Mouse (Mus musculus) bone marrow macrophage, adult 2 months (primary cell): Measurements from ENCODE around the gene Abat. TPM values are rescaled to one million over a fixed set of nuclear protein-coding genes. Genes with fewer than 3 reads are reported as not detected.
"Not testable (repeated sequence)": the region's sequence is repeated elsewhere in the genome, so short reads cannot be mapped to it uniquely, and the experiment has no call there.

Source experiments
- H3K27ac ChIP-seq: 2 replicates; pipeline ENCODE4 v1.5.1; 2012; ENCODE audit warnings: low read depth, low read length; ENCODE audit not compliant: insufficient read depth
- H3K4me1 ChIP-seq: 2 replicates; pipeline ENCODE4 v1.6.1; 2012; ENCODE audit warnings: low read length; ENCODE audit not compliant: control insufficient read depth, insufficient read depth
- H3K4me3 ChIP-seq: 2 replicates; pipeline ENCODE4 v1.5.1; 2012; ENCODE audit warnings: mild to moderate bottlenecking, low read length, moderate library complexity; ENCODE audit not compliant: insufficient read depth
- CTCF ChIP-seq: IDR thresholded peaks from 2 replicates; pipeline ENCODE4 v1.5.1; 2012; ENCODE audit warnings: low read depth, mild to moderate bottlenecking, low read length, moderate library complexity
- POLR2A ChIP-seq: IDR thresholded peaks from 2 replicates; pipeline ENCODE4 v1.6.1; 2012; ENCODE audit warnings: mild to moderate bottlenecking, low read depth, low read length, borderline replicate concordance
- polyA plus RNA-seq: library from polyadenylated mRNA; stranded (reverse); fragments of >200 nt; gene quantifications from 2 replicates; pipeline ENCODE4 v1.2.4, GENCODE M21; 2012; ENCODE audit not compliant: missing spikeins, insufficient read depth, insufficient read length

The Abat gene
- polyA plus RNA-seq, 1 experiment = not detected

DNA sequence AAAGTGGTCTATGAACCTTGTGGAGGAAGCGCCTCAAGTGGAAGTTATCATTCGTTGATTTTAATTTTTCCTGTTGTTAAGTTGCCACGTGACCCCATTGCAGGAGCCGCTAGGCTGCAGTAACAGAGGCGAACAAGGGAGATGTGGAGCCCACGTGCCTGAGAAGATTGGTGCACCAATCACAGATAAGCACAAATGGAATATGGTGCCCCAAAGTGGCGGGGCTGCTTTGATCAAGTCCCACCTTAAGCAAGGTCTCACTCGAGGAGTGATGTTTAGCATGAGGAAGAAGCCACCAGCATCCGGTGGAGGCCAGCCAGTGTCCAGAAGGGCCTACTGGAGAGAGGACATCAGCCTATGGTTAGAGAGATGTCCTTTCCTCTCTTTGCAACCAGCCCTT lies 19.2 kb downstream of the Abat start:
- H3K4me3 ChIP-seq = no peak overlapping the region
- TF ChIP-seq POLR2A (no peak), CTCF (no peak)
- H3K27ac ChIP-seq = no peak overlapping the region
- H3K4me1 ChIP-seq = no peaks in the 10 kb centered on the region

DNA sequence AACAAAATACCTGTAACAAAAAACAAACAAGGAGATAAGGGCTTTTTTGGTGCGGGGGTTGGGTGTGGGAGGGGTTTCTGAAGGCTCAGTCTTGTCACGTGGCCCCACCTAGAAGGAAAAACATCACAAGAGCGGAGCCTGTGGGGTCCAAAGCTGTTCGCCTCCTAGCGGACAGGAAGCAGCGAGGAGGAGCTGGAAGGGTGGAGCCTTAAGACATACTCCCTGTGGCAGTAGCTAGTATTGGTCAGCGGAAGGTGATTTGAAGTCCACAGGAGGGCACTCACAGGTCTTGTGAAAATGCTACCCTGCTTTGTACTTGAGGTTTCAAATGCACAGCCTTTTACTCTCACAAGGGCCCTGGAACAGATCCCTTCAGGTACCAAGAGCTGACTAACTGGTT lies 19.7 kb downstream of the Abat start:
- no peaks in the 10 kb centered on the region for H3K4me1 ChIP-seq
- H3K27ac ChIP-seq = no peak overlapping the region
- no peak for TF ChIP-seq CTCF
- H3K4me3 ChIP-seq = no peak overlapping the region

DNA sequence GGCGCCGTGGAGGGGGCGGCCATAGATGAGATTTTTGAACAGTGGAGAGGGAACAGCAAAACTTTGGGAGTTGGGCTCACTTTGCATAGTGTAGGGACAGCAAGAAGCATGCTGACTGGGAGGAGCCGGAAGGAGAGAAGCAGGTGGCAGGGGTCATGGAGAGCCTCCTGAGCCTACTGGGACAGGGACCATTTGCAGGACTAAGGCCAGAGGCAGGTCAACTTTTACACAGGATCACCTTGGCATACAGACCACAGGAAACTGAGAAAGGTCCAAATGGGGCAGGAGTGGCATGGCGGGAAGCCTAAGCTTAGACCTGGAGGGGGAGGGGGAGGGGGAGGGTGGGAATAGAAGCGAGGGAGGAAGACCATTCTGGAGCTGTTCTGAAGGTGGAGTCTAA lies 20.2 kb downstream of the Abat start:
- Histone ChIP-seq H3K27ac (no peak overlapping the region), H3K4me3 (no peak overlapping the region)
- TF ChIP-seq POLR2A (no peak), CTCF (no peak)

DNA sequence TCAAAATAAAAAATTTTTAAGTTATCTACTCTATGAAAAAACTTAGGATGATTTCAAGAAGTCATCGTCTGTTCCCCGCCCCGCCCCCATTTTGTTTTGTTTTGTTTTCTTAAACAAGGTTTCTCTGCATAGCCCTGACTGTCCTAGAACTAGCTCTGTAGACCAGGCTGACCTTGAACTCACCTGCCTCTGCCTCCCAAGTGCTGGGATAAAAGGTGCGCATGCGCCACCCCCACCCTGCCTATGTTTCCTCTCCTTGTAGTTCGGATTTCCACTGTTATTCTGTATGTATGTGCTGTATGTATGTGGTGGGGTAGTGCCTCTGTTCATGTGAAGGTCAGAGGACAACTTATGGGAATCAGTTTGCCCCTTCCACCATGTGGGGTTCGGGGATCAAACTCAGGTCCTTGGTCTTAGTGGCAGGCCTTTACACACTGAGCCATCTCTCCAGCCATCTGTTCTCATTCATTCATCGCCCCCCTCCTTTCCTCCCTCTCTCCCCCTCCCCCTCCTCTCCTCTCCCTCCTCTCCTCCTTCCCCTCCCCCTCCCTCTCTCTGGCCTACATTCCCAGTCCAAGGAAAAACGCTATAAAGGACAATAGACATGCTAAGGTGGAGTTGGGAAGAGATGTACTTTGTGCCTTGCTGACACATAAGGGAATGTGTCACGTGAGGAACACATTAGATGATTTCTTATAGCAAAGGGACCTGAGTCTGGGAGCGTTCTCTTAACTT lies 21.4 kb downstream of the Abat start:
- no peak overlapping the region for H3K27ac ChIP-seq
- no peaks in the 10 kb centered on the region for H3K4me1 ChIP-seq
- TF ChIP-seq CTCF (no peak), POLR2A (no peak)
- H3K4me3 ChIP-seq = no peak overlapping the region

More for the DNA sequence above, 20.2 kb downstream of the Abat start:
- H3K4me1 ChIP-seq = no peaks in the 10 kb centered on the region

DNA sequence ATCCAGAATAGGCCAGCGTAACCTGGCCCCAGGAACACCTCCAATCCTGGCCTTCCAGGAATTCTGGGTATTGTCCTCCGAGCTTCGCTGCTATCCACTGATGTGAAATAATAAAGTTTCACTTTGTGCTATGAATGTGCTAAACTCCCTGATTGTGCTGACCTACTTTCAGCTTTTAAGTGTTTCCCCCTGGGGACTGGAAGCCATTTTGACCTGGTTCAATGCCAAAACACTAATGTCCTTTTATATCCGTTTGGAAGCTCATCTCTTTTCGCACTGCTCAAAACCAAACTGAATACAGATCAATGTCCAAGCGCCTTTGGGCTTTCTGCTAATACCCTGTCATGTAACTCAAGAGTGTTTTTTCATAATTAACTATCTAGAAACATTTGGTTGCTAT lies 22.2 kb downstream of the Abat start:
- Histone ChIP-seq H3K27ac (no peak overlapping the region), H3K4me1 (no peaks in the 10 kb centered on the region), H3K4me3 (no peak overlapping the region)
- no peak for TF ChIP-seq CTCF
- no peak for TF ChIP-seq POLR2A

DNA sequence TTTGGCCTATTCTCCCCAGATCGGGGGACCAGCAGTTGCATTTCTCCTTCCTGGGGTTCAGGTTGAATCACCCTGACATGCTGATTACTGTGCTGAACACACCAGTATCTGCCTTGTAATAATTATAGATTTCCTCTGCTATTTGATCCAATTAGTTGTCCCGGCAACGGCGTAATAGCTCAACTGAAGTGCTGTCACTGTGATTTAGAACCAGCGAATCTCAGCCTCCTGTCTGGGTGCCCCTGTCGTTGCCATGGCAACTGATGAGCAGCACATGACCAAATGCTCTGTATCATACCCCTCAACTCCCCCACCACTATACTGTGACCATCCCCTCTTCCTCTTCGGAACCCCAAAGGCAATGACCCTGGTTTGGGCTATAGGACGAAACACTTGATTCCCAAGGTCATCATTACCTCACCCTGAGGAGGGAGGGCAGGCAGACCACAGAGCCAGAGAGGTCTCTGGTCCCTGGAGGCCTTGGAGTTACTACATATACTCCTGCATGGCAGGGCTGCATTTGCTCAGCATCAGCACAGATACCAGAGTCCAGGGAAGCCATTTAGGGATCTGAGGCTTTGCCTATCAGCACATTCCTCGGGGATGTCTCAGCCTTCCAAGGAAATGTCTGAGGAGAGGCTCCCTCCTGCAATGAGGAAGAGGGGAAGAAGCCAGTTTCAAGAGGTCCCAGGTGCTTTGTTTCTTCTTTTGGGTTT lies 26.1 kb downstream of the Abat start:
- H3K4me1 ChIP-seq = no peaks in the 10 kb centered on the region
- no peak for TF ChIP-seq CTCF
- no peak for TF ChIP-seq POLR2A
- no peak overlapping the region for H3K27ac ChIP-seq
- H3K4me3 ChIP-seq = no peak overlapping the region

DNA sequence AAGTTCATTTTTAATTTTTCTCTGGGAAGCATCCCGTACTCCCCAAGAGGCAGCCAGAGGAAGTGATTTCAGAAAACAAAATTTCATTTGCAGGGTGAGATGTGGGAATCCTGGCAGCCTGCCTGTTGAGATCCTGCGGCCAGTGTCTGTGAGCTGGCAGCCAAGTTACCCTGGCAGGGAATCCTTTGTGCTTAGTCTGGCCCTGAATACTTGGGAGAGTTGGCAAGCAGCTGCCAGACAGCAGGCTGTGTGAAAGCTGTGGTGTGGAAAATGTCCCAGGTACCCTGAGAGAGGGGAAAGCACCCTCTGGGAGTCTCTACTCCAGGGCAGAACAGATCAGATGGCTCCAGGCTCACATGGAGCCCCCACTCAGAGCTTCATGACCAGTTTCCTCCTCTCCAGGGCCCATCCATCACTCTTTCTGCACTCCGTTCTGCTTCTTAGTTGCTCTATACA lies 27.7 kb downstream of the Abat start:
- H3K27ac ChIP-seq = no peak overlapping the region
- H3K4me1 ChIP-seq = no peaks in the 10 kb centered on the region
- H3K4me3 ChIP-seq = no peak overlapping the region
- TF ChIP-seq POLR2A (no peak), CTCF (no peak)

DNA sequence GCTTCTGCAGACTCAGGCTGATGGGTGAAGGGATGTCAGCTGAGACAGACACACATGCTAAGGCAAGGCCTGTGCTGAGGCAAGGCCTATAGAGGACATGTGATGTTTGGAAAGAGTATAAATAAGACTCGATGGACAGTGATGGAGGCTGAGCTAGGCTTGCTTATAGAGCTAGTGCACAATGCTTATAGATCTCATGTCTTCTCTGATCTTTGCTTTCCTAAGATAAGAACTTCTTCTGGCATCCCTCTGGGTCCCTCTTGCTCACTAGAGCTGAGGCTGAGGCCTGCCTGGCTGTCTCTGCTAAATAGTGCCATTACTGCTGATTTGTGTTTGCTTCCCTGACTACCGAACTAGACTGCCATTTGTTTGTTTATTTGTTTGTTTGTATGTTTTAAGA lies 34.6 kb downstream of the Abat start:
- Histone ChIP-seq H3K4me3 (no peak overlapping the region), H3K4me1 (no peaks in the 10 kb centered on the region), H3K27ac (no peak overlapping the region)
- no peak for TF ChIP-seq POLR2A
- no peak for TF ChIP-seq CTCF

DNA sequence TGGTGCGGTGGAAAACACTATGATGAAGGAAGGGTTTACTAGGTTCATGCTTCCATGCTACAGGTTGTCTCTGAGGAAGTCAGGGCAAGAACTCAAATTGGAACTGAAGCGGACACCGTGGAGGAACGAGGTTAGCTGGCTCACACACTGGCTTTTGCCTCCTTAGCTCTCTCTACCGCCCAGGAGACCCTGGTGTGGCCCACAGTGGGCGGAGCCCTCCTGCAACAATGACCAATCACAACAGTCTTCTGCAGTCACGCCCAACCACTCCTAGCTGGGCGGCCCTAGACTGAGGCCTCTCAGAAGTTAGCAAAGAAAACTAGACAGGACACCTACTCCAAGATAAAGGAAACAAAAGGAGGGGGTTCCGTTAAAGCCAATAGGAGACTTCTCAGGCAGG lies 36.3 kb downstream of the Abat start:
- no peaks in the 10 kb centered on the region for H3K4me1 ChIP-seq
- TF ChIP-seq POLR2A (no peak), CTCF (no peak)
- no peak overlapping the region for H3K27ac ChIP-seq
- no peak overlapping the region for H3K4me3 ChIP-seq

DNA sequence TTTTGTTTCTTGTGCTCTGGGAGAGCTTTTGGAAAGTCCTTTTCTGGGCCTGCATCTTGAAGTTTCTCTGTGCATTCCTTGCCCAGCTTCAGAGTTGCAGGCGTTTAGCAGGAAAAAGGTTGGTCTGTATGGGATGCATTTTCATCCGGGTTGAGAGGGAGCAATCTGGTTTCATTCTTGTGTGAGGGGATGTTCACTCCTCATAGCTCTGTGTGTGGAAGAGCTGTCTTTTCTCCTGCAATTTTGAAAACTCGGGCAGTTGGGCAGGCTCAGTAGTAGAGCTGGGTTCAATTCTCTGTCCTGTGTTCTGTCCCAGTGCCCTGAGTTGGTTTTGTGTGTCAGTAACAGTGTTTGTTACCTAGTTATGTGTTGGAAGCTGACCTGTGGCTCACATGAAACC lies 41.1 kb downstream of the Abat start:
- Histone ChIP-seq H3K27ac (no peak overlapping the region), H3K4me1 (no peaks in the 10 kb centered on the region), H3K4me3 (no peak overlapping the region)
- TF ChIP-seq POLR2A (no peak), CTCF (no peak)

DNA sequence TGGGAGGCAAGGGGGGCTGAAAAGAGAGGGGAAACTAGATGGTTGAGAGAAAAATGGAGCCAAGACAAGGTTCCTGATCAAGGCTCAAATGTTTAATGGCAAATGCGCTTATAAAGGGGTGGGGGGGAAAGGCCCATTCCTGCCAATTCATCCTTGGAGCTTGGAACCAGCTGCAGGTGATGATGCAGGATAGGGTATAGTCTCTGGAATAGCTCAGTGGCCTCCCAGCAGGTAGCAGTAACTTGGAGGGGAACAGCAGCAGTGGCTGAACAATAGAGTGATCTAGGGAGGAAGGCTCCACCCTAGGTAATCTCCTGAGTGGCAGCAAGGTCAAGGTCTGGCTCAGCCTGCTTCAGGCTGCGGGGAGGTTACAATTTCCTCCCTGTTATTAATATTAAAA lies 41.5 kb downstream of the Abat start:
- H3K27ac ChIP-seq, H3K4me1 ChIP-seq, H3K4me3 ChIP-seq: not testable (repeated sequence)

DNA sequence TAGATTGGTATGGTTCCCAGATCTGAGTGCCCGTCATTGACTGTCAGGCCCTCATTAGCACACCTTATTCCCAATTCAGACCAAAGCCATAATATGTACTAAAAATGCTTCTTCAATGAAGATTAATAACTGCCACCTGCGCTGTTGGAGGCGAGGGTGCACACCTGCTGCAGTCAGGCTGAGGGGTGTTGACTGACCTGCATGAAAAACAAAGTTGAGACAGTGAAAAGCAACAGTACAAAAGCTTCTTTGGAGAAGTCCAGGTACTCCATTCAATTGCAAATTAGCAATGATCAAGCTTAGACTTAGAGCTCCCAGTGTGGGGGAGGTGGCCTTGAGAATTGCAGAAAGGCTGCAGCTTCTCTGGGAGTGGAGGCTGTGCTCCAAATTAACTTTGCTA lies 42.1 kb downstream of the Abat start:
- H3K27ac ChIP-seq, H3K4me1 ChIP-seq, H3K4me3 ChIP-seq: not testable (repeated sequence)
